Mouse (Mus musculus) C2C12 (cell line): Measurements from ENCODE around the gene Hsh2d. TPM values are rescaled to one million over a fixed set of nuclear protein-coding genes. Genes with fewer than 3 reads are reported as not detected.

ENCODE experiments used
- H3K27me3 ChIP-seq: one replicate; pipeline ENCODE4 v1.6.1; 2011; ENCODE audit not compliant: control insufficient read depth, insufficient read depth, insufficient read length
- H3K36me3 ChIP-seq: one replicate; pipeline ENCODE4 v1.6.1; 2011; ENCODE audit not compliant: control insufficient read depth, insufficient read depth
- H3K4me3 ChIP-seq: one replicate; pipeline ENCODE4 v1.5.1; 2011; ENCODE audit warnings: mild to moderate bottlenecking, control low read depth; ENCODE audit not compliant: poor library complexity, insufficient read depth, severe bottlenecking
- H3K79me2 ChIP-seq: one replicate; pipeline ENCODE4 v1.6.1; 2011; ENCODE audit not compliant: control insufficient read depth, insufficient read depth
- H3K79me3 ChIP-seq: one replicate; pipeline ENCODE4 v1.6.1; 2011; ENCODE audit warnings: low read depth, control low read depth
- H3ac ChIP-seq: one replicate; pipeline ENCODE3; 2011; ENCODE audit warnings: low read depth; ENCODE audit not compliant: control insufficient read depth, insufficient read length
- CEBPB ChIP-seq: IDR thresholded peaks from one replicate; pipeline ENCODE4 v1.6.1; 2011; ENCODE audit warnings: low read depth, mild to moderate bottlenecking, control low read depth, moderate library complexity
- CTCF ChIP-seq: IDR thresholded peaks from one replicate; pipeline ENCODE4 v1.5.1; 2011; ENCODE audit not compliant: control insufficient read depth, insufficient read depth, insufficient read length
- FOSL1 ChIP-seq: IDR thresholded peaks from one replicate; pipeline ENCODE4 v1.8.0; 2011; ENCODE audit warnings: mild to moderate bottlenecking, low read length; ENCODE audit not compliant: poor library complexity, insufficient read depth, severe bottlenecking
- MAX ChIP-seq: IDR thresholded peaks from one replicate; pipeline ENCODE4 v1.6.1; 2011; ENCODE audit warnings: mild to moderate bottlenecking, control low read depth
- MYOD1 ChIP-seq: IDR thresholded peaks from one replicate; pipeline ENCODE4 v1.6.1; 2011; ENCODE audit warnings: low read depth; ENCODE audit not compliant: control insufficient read depth, insufficient read length
- MYOG ChIP-seq: IDR thresholded peaks from one replicate; pipeline ENCODE4 v1.6.1; 2011; ENCODE audit not compliant: control insufficient read depth, insufficient read length; ENCODE audit errors: extremely low read depth
- USF1 ChIP-seq: IDR thresholded peaks from one replicate; pipeline ENCODE4 v1.6.1; 2011; ENCODE audit warnings: low read depth, mild to moderate bottlenecking, control low read depth, moderate library complexity
- polyA plus RNA-seq: library from polyadenylated mRNA; unstranded; fragments of >200 nt; fragmentation: generic; extraction: Trizol; gene quantifications from one replicate; pipeline ENCODE4 v1.2.1, GENCODE M21; 2012; ENCODE audit warnings: missing spikeins

The Hsh2d gene
- polyA plus RNA-seq, 1 experiment, result 0.04 TPM

- no peak for TF ChIP-seq CEBPB
- TF ChIP-seq CTCF, result no peak
- TF ChIP-seq MYOD1, result no peak
- TF ChIP-seq MYOG, result no peak
- no peak for TF ChIP-seq MAX
- TF ChIP-seq FOSL1, result no peak
- no peak for TF ChIP-seq USF1
- Histone ChIP-seq H3K27me3 (no peaks in the 10 kb centered on the region), H3K4me3 (peak overlapping the region; percentile 82), H3K79me3 (peaks cover 20% of the 10 kb centered on the region), H3ac (no peak overlapping the region), H3K36me3 (peaks cover 20% of the 10 kb centered on the region), H3K79me2 (peaks cover 27% of the 10 kb centered on the region)
These were observed 31.3 kb downstream of the Hsh2d start for GRCm38 (mm10) chr8:72220758-72221157.

GRCm38 (mm10) chr8:72222656-72223055 lies 33.2 kb downstream of the Hsh2d start:
- no peak overlapping the region for H3K4me3 ChIP-seq
- H3K79me3 ChIP-seq, result peaks cover 20% of the 10 kb centered on the region
- TF ChIP-seq MYOG (no peak), MAX (no peak), MYOD1 (no peak), CTCF (no peak), CEBPB (no peak), FOSL1 (no peak), USF1 (no peak)
- peaks cover 20% of the 10 kb centered on the region for H3K36me3 ChIP-seq
- no peaks in the 10 kb centered on the region for H3K27me3 ChIP-seq
- H3K79me2 ChIP-seq, result peaks cover 27% of the 10 kb centered on the region
- no peak overlapping the region for H3ac ChIP-seq

DNA sequence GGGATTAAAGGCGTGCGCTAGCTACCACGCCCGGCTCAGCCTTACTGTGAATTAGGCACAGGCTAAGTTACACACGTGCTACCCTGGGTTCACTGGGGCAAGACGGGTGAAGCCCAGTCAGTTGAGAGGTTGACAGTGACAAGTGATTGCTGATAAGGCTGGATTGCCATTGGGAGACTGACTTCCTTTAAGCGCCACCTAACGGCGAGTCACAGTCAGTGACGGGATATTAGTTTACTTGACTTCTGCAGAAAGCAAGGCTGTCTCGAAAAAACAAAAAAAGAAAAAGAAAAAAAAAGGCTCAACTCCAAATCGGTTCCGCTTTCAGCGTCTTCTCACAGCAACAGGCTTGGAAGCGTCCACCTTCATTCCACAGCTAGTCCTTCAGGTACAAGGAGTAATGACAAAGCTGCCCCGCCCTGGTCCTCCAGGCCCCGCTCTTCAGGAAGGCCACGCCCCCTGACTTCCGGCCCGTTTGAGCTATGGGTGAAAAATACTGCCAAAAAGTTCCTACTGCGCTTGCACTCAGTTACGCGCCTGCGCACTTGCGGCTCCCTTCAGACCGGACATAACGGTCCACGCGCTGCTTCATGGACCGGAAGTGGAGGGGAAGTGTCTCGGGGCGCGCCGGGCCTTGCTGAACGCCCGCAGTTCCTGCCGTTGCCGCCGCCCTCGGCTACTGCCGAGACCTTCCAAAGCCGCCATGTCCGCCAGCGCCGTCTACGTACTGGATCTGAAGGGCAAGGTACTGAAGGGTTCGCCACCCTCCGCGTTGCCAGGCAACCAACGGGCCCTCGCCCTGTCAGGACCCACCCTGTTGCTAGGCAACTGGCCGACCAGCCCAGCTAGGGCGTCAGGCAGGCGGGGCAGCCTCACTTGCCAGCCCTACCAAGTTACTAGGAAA lies 50.3 kb downstream of the Hsh2d start, which contains the start of gene Ap1m1:
Gene Ap1m1, plus strand, starts transcription at position 520 of the 904 bp plus-strand sequence.
- peaks cover 39% of the 10 kb centered on the region for H3K79me2 ChIP-seq
- H3K36me3 ChIP-seq, result no peaks in the 10 kb centered on the region
- peak within 1 kb of the TSS; percentile 69 for H3K4me3 ChIP-seq
- peak within 1 kb of the TSS; percentile 97 for H3ac ChIP-seq
- peak; percentile 16 for TF ChIP-seq MYOD1
- peak; percentile 39 for TF ChIP-seq CTCF
- TF ChIP-seq USF1, result no peak
- TF ChIP-seq MYOG, result no peak
- peak; percentile 75 for TF ChIP-seq MAX
- no peaks in the 10 kb centered on the region for H3K27me3 ChIP-seq
- peaks cover 26% of the 10 kb centered on the region for H3K79me3 ChIP-seq

- Histone ChIP-seq H3K79me2 (peaks cover 39% of the 10 kb centered on the region), H3K79me3 (peaks cover 26% of the 10 kb centered on the region), H3K36me3 (no peaks in the 10 kb centered on the region), H3ac (peak overlapping the region; percentile 97), H3K4me3 (peak overlapping the region; percentile 69), H3K27me3 (no peaks in the 10 kb centered on the region)
- TF ChIP-seq MAX (no peak), MYOG (no peak), USF1 (no peak), FOSL1 (no peak), CEBPB (no peak), MYOD1 (no peak), CTCF (no peak)
These were observed 50.9 kb downstream of the Hsh2d start for GRCm38 (mm10) chr8:72240403-72240763.

DNA sequence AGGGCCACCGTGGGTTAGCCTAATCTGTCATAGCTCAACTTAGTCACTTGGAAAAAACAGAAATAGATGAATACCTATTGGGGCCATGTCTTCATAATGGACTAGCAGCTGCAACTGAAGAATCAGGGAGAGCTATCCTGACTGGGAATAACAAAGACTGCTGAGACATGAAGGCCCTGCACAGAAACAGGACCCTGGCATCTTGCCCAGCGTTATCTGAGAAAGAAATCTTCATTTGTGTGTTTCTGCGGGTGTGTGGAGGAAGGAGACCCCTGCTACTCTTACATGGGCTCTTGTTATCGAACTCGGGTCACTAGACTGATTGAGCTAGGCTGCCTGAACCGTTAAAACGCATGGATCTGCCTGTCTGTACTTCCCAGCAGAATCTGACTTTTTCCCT lies 51.5 kb downstream of the Hsh2d start:
- H3K4me3 ChIP-seq, result peak overlapping the region; percentile 69

DNA sequence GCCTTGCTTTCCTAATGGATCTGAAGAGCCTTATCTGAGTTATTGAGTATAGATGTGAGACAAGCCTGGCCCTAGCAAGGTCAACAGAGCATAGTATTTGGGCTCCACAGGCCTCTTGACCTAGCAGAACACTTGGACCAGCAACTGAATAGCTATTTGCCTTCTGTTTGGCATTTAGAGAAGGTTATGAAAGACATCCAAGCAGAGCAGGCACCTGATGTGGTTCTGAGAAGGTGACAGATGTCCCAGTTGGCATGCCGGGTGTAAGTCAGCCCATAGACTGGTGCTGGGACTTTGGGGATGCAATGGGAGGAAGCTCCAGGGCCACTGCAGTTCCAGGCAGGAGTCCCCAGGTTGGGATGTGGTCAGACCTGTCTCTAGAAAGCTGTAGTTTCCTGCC lies 52.8 kb downstream of the Hsh2d start:
- Histone ChIP-seq H3K27me3 (no peaks in the 10 kb centered on the region), H3K4me3 (no peak overlapping the region), H3K79me3 (peaks cover 26% of the 10 kb centered on the region), H3ac (no peak overlapping the region), H3K36me3 (no peaks in the 10 kb centered on the region), H3K79me2 (peaks cover 39% of the 10 kb centered on the region)
- TF ChIP-seq CEBPB (no peak), FOSL1 (no peak), CTCF (no peak), MYOG (no peak), MAX (no peak), MYOD1 (no peak), USF1 (no peak)

More for the DNA sequence above, 51.5 kb downstream of the Hsh2d start:
- peaks cover 26% of the 10 kb centered on the region for H3K79me3 ChIP-seq
- no peak overlapping the region for H3ac ChIP-seq
- H3K27me3 ChIP-seq, result no peaks in the 10 kb centered on the region
- peaks cover 39% of the 10 kb centered on the region for H3K79me2 ChIP-seq
- no peaks in the 10 kb centered on the region for H3K36me3 ChIP-seq
- TF ChIP-seq FOSL1, result no peak
- TF ChIP-seq MAX, result no peak
- no peak for TF ChIP-seq CTCF
- no peak for TF ChIP-seq USF1
- no peak for TF ChIP-seq MYOD1
- TF ChIP-seq MYOG, result no peak
- no peak for TF ChIP-seq CEBPB
